Mouse (Mus musculus): ENCODE measurements around the gene Itga11. TPM values are rescaled to one million over a fixed set of nuclear protein-coding genes. Genes with fewer than 3 reads are reported as not detected.
"Not testable (repeated sequence)": the region's sequence is repeated elsewhere in the genome, so short reads cannot be mapped to it uniquely, and the experiment has no call there.

Itga11 gene
- total RNA-seq, 2 experiments from 2014 or later: not detected

DNA sequence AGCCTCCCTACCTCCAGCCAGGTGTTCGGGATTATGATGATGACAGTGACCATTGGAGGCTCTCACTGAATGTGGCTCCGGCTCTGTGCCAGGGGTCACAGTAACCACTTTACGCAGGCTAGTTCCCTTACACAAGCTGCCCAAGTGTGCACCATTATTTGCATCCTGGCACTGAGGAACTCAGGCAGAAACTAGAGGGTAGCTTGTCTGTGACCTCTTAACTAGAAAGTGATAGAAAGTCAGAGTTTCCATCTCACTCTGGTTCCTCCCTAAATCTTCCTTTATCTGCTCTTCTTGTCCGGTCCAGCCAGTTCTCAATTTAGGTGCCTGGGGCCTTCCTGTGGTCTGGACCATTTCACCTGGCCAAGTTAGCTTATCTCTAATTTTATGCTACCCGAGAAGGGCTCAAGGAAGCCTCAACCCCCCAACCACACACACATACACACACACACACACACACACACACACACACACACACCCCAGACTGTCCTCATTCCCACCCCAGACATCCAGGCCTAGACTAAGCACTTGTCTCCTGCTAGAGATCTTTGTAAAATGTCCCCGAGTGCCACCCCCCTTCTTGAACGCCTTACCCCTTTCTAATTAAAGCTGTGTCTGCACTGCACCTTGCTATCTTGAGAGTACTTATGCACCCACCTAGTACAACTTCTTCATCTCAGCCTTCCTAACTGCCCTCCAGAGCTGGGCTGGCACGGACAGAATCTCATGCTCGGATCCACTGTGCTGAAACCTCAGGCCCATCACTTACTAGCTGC is 138.9 kb downstream of the Itga11 start:
- ATAC-seq (replicated peaks; ENCODE audit: poor library complexity): no peak

GRCm38 (mm10) chr9:62817099-62817571 is 139.5 kb downstream of the Itga11 start:
- ATAC-seq (replicated peaks; ENCODE audit: poor library complexity): 0 out of 2 replicates have a peak, but pooled peaks have one; percentile 34

DNA sequence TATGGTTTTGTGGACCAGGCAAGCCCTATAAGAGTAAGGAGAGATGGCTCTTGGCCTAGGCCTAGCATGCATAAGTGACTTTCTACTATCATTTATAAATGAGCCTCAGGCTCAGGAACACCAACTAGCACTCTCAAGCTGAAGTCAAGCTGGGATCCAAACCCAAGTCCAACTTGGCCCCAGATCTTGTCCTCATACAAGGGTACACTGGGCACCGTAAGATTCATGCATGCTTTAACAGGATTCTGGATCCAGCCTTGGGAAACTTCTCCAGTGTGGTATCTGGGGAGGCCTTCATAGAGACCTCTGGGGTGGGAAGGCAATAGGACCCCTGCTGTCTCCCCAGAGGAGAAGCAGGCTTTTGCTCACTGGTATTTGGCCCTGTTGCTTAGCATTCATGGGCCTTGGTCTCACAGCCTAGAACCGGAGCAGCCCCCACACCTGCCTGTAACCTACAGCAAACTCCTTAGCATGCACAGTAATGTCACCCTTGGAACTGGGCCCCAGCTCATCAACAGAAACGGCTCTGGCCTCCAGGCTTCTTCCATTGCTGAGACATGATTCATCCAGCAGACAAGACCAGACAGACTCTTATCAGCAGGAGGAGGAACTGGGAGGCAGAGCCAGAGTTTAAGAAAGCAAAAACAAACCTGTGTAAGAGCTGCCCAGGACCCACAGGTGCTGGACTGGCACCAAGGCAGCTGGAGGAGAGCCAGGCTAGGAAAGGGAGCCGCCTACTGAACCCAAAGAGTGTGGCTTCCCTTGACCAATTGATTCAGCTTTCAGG is 140.4 kb downstream of the Itga11 start:
- ATAC-seq (replicated peaks; ENCODE audit: poor library complexity): no peak

DNA sequence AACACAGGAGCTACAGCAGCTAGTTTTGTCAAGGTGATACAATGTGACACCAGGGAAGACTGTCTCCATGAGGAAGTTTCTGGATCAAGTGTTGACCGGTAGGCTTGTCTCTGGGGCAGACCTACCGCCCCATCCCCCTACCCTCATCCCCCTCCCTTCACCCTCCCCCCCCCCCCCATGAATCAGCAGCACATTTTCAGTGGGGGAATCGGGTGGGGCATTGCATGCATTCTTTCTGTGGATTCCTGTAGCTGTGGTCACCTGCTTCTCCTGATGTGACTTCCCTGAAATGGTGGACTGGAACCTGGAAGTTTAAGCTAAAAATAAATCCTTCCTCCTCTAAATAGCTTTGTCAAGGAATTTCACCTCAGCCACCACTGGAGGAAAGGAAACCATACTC is 141.9 kb downstream of the Itga11 start:
- ATAC-seq (replicated peaks; ENCODE audit: poor library complexity): no peak

DNA sequence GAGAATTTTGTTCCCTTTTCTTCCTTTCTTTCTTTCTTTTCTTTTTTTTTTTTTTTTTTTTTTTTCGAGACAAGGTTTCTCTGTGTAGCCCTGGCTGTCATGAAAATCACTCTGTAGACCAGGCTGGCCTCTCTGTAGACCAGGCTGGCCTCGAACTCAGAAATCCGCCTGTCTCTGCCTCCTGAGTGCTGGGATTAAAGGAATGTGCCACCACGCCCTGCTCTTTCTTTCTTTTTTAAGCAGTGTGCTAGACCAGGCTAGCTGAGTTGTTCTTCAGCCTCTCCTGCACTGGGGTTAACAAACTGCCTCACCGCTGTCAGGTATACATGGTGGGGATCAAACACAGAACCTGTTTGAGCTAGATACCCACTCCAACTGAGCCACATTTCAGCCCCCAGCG is 142.3 kb downstream of the Itga11 start:
- ATAC-seq (replicated peaks; ENCODE audit: poor library complexity): not testable (repeated sequence)

DNA sequence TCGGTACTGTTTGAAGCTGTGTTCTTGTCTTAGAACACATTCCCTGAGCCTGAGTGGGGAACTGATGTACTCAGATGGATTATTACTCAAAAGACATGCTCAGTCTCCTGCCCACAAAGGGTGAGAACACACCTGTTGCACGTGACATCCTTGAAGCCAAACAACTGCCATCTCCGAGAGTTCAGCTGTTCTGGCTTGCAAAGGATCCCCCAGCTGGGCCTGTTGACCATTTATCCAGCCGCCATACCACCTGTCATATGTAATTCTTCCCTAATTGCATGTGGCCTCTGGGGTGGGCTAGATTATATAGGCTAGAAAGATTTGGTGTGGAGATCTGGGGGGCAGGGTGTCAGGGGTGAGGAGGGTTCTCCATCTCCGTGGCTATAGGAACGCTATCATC is 143.2 kb downstream of the Itga11 start:
- ATAC-seq (replicated peaks; ENCODE audit: poor library complexity): no peak

GRCm38 (mm10) chr9:62821811-62822210 is 144.2 kb downstream of the Itga11 start:
- ATAC-seq (replicated peaks; ENCODE audit: poor library complexity): no peak

GRCm38 (mm10) chr9:62825791-62826393 is 148.3 kb downstream of the Itga11 start:
- ATAC-seq (replicated peaks; ENCODE audit: poor library complexity): no peak

- ATAC-seq (replicated peaks; ENCODE audit: poor library complexity): no peak
Measured at GRCm38 (mm10) chr9:62826456-62826855, 148.8 kb downstream of the Itga11 start.

GRCm38 (mm10) chr9:62827939-62828652 is 150.5 kb downstream of the Itga11 start:
- ATAC-seq (replicated peaks; ENCODE audit: poor library complexity): peak; percentile 56

DNA sequence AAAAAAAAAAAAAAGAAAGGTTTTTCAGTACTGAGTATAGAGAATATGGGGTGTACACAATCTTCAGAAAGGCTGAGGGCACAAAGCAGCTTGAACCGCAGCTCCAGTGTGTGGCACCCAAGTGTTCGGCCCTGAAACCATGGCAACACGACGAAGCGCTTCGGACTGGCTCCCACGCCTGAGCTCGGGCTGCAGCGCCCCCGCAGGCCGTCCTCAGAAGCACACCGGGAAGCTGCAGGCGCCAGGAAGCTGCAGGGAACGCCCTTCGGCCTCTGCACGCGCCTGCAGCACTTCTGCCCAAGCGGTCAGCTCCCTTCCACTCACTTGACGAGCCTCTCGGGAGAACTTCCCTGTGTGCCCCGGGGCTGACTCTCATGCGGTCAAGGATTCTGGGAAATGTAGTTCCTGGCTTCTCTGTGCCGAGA is 151.0 kb downstream of the Itga11 start:
- ATAC-seq (replicated peaks; ENCODE audit: poor library complexity): peak; percentile 98

GRCm38 (mm10) chr9:62829877-62830276 is 152.3 kb downstream of the Itga11 start:
- ATAC-seq (replicated peaks; ENCODE audit: poor library complexity): no peak

Other genes with a start within 250 kb of the Itga11 start
- 0.10 and 0.30 TPM in 2 replicates for gene Coro2b, start 140.8 kb upstream of the Itga11 start, total RNA-seq (2015)
- not detected in 2 replicates for gene Coro2b, start 140.8 kb upstream of the Itga11 start, total RNA-seq (2017)
- 28.2 and 31.4 TPM in 2 replicates for gene Fem1b, start 134.1 kb downstream of the Itga11 start, total RNA-seq (2015)
- 46.9 and 54.6 TPM in 2 replicates for gene Fem1b, start 134.1 kb downstream of the Itga11 start, total RNA-seq (2017)
- 53.0 and 53.5 TPM in 2 replicates for gene Cln6, start 161.0 kb downstream of the Itga11 start, total RNA-seq (2015)
- gene Cln6, start 161.0 kb downstream of the Itga11 start, total RNA-seq (2017): 22.3 and 25.5 TPM in 2 replicates
- gene Calml4, start 180.3 kb downstream of the Itga11 start, total RNA-seq (2015): 1.4 and 2.1 TPM in 2 replicates
- 1.6 and 2.8 TPM in 2 replicates for gene Calml4, start 180.3 kb downstream of the Itga11 start, total RNA-seq (2017)